Mouse (Mus musculus): ENCODE data around the gene Ptpre.

GRCm38 (mm10) chr7:135684938-135685337 lies 147.7 kb downstream of the Ptpre start:
- TF ChIP-seq CTCF (IDR thresholded peaks at IDR 0.05; ENCODE audit: borderline replicate concordance, extremely low read depth, insufficient read depth, insufficient read length) (no peak), POLR2A (IDR thresholded peaks at IDR 0.05; ENCODE audit: borderline replicate concordance, extremely low read depth, insufficient read depth, insufficient read length, poor library complexity, severe bottlenecking) (no peak)

Measured in brain, embryonic 14.5 days (tissue).